Mouse (Mus musculus) E14TG2a.4 (cell line): ENCODE data around the gene Myo9b.

ENCODE experiments used
- CTCF ChIP-seq: conservative IDR thresholded peaks from 2 replicates; pipeline ENCODE4 v1.5.1; 2014; ENCODE audit warnings: low read length
- NANOG ChIP-seq: IDR thresholded peaks from 2 replicates; pipeline ENCODE4 v1.6.1; 2014; ENCODE audit warnings: borderline replicate concordance, low read length, mixed read lengths
- POU5F1 ChIP-seq: IDR thresholded peaks from 2 replicates; pipeline ENCODE4 v1.6.1; 2014; ENCODE audit warnings: low read length, borderline replicate concordance

GRCm38 (mm10) chr8:71395629-71396028 is 123.1 kb downstream of the Myo9b start, which contains the start of gene Ushbp1:
- TF ChIP-seq NANOG (no peak), CTCF (no peak), POU5F1 (no peak)
